24 mouse cellular contexts compared by ENCODE assay signal in genomic region chr11:54825774-54826173, GRCm38 (mm10). TPM values are rescaled to one million over a fixed set of nuclear protein-coding genes. Genes with fewer than 3 reads are reported as not detected.
DNase-seq lines count a peak whose midpoint lies in the region; ATAC-seq and TF ChIP-seq lines count a peak whose summit lies in the region.
"Had no signal": no experiment of that assay in that cellular context is flagged by ENCODE, and none has a peak within 500 bp of the region (broad histone marks: within the 10 kb centered on the region; RNA-seq: fewer than 3 reads in every experiment).

No protein-coding gene starts in this region.

- no peaks in the 10 kb centered on the region for H3K27me3 ChIP-seq in intestine, postnatal 0 days (replicated peaks; ENCODE audit: control insufficient read depth, insufficient read depth, low read length)
- H3K27me3 ChIP-seq in intestine, embryonic 15.5 days (replicated peaks) = no peaks in the 10 kb centered on the region
- no peaks in the 10 kb centered on the region for H3K27me3 ChIP-seq in testis, adult 2 months (ENCODE audit: control insufficient read depth, insufficient read depth, low read length)
- H3K27me3 ChIP-seq: embryonic facial prominence, embryonic 15.5 days; hindbrain, embryonic 15.5 days; midbrain, embryonic 13.5 days had no signal

- no peak overlapping the region for H3K4me2 ChIP-seq in intestine, postnatal 0 days (replicated peaks; ENCODE audit: low read depth)
- H3K4me2 ChIP-seq in intestine, embryonic 15.5 days (replicated peaks) = no peak overlapping the region
- H3K4me2 ChIP-seq: embryonic facial prominence, embryonic 15.5 days; hindbrain, embryonic 15.5 days; midbrain, embryonic 13.5 days had no signal

- no peaks in the 10 kb centered on the region for H3K36me3 ChIP-seq in intestine, postnatal 0 days (ENCODE audit: control insufficient read depth, insufficient read depth)
- no peaks in the 10 kb centered on the region for H3K36me3 ChIP-seq in intestine, embryonic 15.5 days
- no peaks in the 10 kb centered on the region for H3K36me3 ChIP-seq in testis, adult 2 months (ENCODE audit: control insufficient read depth, insufficient read depth, low read length)
- H3K36me3 ChIP-seq: embryonic facial prominence, embryonic 15.5 days; G1E; hindbrain, embryonic 15.5 days; limb, embryonic 10.5 days; midbrain, embryonic 13.5 days had no signal

- no peak overlapping the region for H3K4me3 ChIP-seq in intestine, postnatal 0 days (ENCODE audit: low read depth, low read length)
- H3K4me3 ChIP-seq in intestine, embryonic 15.5 days (replicated peaks) = no peak overlapping the region
- H3K4me3 ChIP-seq in testis, adult 2 months (ENCODE audit: control insufficient read depth, low read depth, low read length) = no peak overlapping the region
- H3K4me3 ChIP-seq: embryonic facial prominence, embryonic 15.5 days; hindbrain, embryonic 15.5 days; limb, embryonic 10.5 days; midbrain, embryonic 13.5 days had no signal

- 0 out of 2 replicates have a peak, but pooled peaks cover 2% of the 10 kb centered on the region for H3K9me3 ChIP-seq in intestine, postnatal 0 days (ENCODE audit: control insufficient read depth)
- no peaks in the 10 kb centered on the region for H3K9me3 ChIP-seq in intestine, embryonic 15.5 days
- H3K9me3 ChIP-seq: hindbrain, embryonic 15.5 days; limb, embryonic 10.5 days; midbrain, embryonic 13.5 days had no signal

- no peak for ATAC-seq in intestine, postnatal 0 days
- no peak for ATAC-seq in intestine, embryonic 15.5 days
- ATAC-seq: forebrain, embryonic 14.5 days; intestine, embryonic 16.5 days; midbrain, embryonic 13.5 days had no signal

- 77% methylated on average over 4 of the region's 4 CpGs for WGBS in intestine, postnatal 0 days
- WGBS in intestine, embryonic 15.5 days = 80% methylated on average over 4 of the region's 4 CpGs

- H3K4me1 ChIP-seq in intestine, postnatal 0 days (replicated peaks; ENCODE audit: control insufficient read depth, insufficient read depth, low read length) = no peaks in the 10 kb centered on the region
- no peaks in the 10 kb centered on the region for H3K4me1 ChIP-seq in intestine, embryonic 15.5 days (replicated peaks)
- no peaks in the 10 kb centered on the region for H3K4me1 ChIP-seq in testis, adult 2 months (ENCODE audit: control insufficient read depth, insufficient read depth, low read length)
- H3K4me1 ChIP-seq: embryonic facial prominence, embryonic 15.5 days; hindbrain, embryonic 15.5 days; limb, embryonic 10.5 days had no signal

- TF ChIP-seq POLR2A in testis, adult 2 months (IDR thresholded peaks at IDR 0.05; ENCODE audit: control insufficient read depth, low read depth, low read length) = no peak

- H3K27ac ChIP-seq in intestine, postnatal 0 days (ENCODE audit: low read depth, low read length) = no peak overlapping the region
- no peak overlapping the region for H3K27ac ChIP-seq in intestine, embryonic 15.5 days
- no peak overlapping the region for H3K27ac ChIP-seq in testis, adult 2 months (ENCODE audit: control insufficient read depth, insufficient read depth, low read depth, low read length)
- H3K27ac ChIP-seq: embryonic facial prominence, embryonic 15.5 days; limb, embryonic 10.5 days; midbrain, embryonic 13.5 days had no signal

- H3K9ac ChIP-seq in intestine, postnatal 0 days (ENCODE audit: low read depth, low read length) = no peak overlapping the region
- no peak overlapping the region for H3K9ac ChIP-seq in intestine, embryonic 15.5 days
- H3K9ac ChIP-seq: embryonic facial prominence, embryonic 15.5 days; hindbrain, embryonic 15.5 days; midbrain, embryonic 13.5 days had no signal

- peak; percentile 17; the same call in 1 of the 2 replicates for TF ChIP-seq CTCF in intestine, postnatal 0 days (IDR thresholded peaks at IDR 0.05; ENCODE audit: low read depth)
- peak; percentile 43; the same call in 1 of the 2 replicates for TF ChIP-seq CTCF in testis, adult 2 months (IDR thresholded peaks at IDR 0.05; ENCODE audit: control insufficient read depth, insufficient read depth, insufficient replicate concordance, low read depth, low read length)

- DNase-seq in testis, postnatal 14 days (ENCODE audit: low spot score) = no peak
- peak; percentile 74 for DNase-seq in R1 (ENCODE audit: low read depth, low spot score)
- no peak for DNase-seq in right cerebral cortex, adult 18-20 months
- DNase-seq in cerebellum, postnatal 10 days = no peak
- DNase-seq: adrenal gland, postnatal 25 days; cerebellum, adult 9-10 months; gastrocnemius, postnatal 36 days; heart, postnatal 4 days; kidney, postnatal 4 days; liver; lung, adult 2 months; lung, postnatal 14 days; right cerebral cortex, postnatal 25 days; spleen, adult 18-20 months had no signal

RNA-seq across cellular contexts. Expression of gene Lyrm7, which starts 34.9 kb away (rescaled TPM):
- 2.7 and 5.8 TPM in 2 replicates for polyA plus RNA-seq in intestine, postnatal 0 days (2015; fragmentation: Nextera tagmentation; extraction: Ambion mirVana)
- 8.9 and 9.4 TPM in 2 replicates for polyA plus RNA-seq in intestine, embryonic 15.5 days (2015; fragmentation: Nextera tagmentation; extraction: Ambion mirVana)
- polyA plus RNA-seq in testis, adult 2 months (2012; rRNA removed) = 25.3 and 25.5 TPM in 2 replicates

RNA-seq across cellular contexts. Expression of gene Cdc42se2, which starts 38.3 kb away (rescaled TPM):
- polyA plus RNA-seq in intestine, postnatal 0 days (2015; fragmentation: Nextera tagmentation; extraction: Ambion mirVana) = 58.8 and 63.5 TPM in 2 replicates
- polyA plus RNA-seq in intestine, embryonic 15.5 days (2015; fragmentation: Nextera tagmentation; extraction: Ambion mirVana) = 70.6 and 72.5 TPM in 2 replicates
- 19.3 and 27.6 TPM in 2 replicates for polyA plus RNA-seq in testis, adult 2 months (2012; rRNA removed)

RNA-seq across cellular contexts. Expression of gene Hint1, which starts 40.4 kb away (rescaled TPM):
- polyA plus RNA-seq in intestine, postnatal 0 days (2015; fragmentation: Nextera tagmentation; extraction: Ambion mirVana) = 1,016 and 1,041 TPM in 2 replicates
- polyA plus RNA-seq in intestine, embryonic 15.5 days (2015; fragmentation: Nextera tagmentation; extraction: Ambion mirVana) = 705 and 851 TPM in 2 replicates
- polyA plus RNA-seq in testis, adult 2 months (2012; rRNA removed) = 372 and 405 TPM in 2 replicates
